Mouse (Mus musculus) thymus, adult 2 months (tissue): ENCODE measurements at regions not wholly inside any gene's neighbourhood (a gene's known extent, or its start where the extent isn't known, plus 50 kb on each side); places are given as distances from the start of the nearest gene placed in this dataset.

Experiments used
- CTCF ChIP-seq: fragments of 200-500 bp; IDR thresholded peaks from 2 replicates; pipeline ENCODE4 v1.5.1; 2012; ENCODE audit warnings: mild to moderate bottlenecking, control low read depth, low read length, moderate library complexity, borderline replicate concordance; ENCODE audit not compliant: control insufficient read depth, poor library complexity, insufficient read depth; ENCODE audit errors: extremely low read depth
- POLR2A ChIP-seq: fragments of 200-500 bp; IDR thresholded peaks from 2 replicates; pipeline ENCODE4 v1.6.1; 2012; ENCODE audit warnings: mild to moderate bottlenecking, low read length, control low read depth, moderate library complexity; ENCODE audit not compliant: control insufficient read depth, poor library complexity, insufficient read depth; ENCODE audit errors: extremely low read depth

GRCm38 (mm10) chr3:80204821-80205220, 320.5 kb downstream of the Fam198b start:
- TF ChIP-seq CTCF (no peak), POLR2A (no peak)
